Mouse (Mus musculus) heart, embryonic 12.5 days (tissue): ENCODE results near the gene Dyrk3. TPM values are rescaled to one million over a fixed set of nuclear protein-coding genes. Genes with fewer than 3 reads are reported as not detected.
A peak's percentile ranks its signal among the peaks of the same experiment; 100 is the strongest.
"Not testable (repeated sequence)": the region's sequence is repeated elsewhere in the genome, so short reads cannot be mapped to it uniquely, and the experiment has no call there.

Experiments
- ATAC-seq: fragments of 200-750 bp; cut with Nextera tagmentation; 2 replicates; pipeline ENCODE4 v1.8.0; 2017; ENCODE audit warnings: moderate TSS enrichment, moderate library complexity; ENCODE audit not compliant: insufficient number of reproducible peaks, low FRiP score
- H3K27ac ChIP-seq: fragments of 300-500 bp; sonication (generic); 2 replicates; pipeline ENCODE4 v1.5.1; 2016; ENCODE audit warnings: mild to moderate bottlenecking, moderate library complexity; ENCODE audit not compliant: poor library complexity, severe bottlenecking
- H3K27me3 ChIP-seq: fragments of 300-500 bp; sonication (generic); replicated peaks from 2 replicates; pipeline ENCODE4 v1.6.1; 2016; ENCODE audit warnings: mild to moderate bottlenecking, moderate library complexity
- H3K36me3 ChIP-seq: fragments of 300-500 bp; sonication (generic); 2 replicates; pipeline ENCODE4 v1.6.1; 2016; ENCODE audit warnings: mild to moderate bottlenecking, moderate library complexity
- H3K4me1 ChIP-seq: fragments of 300-500 bp; sonication (generic); replicated peaks from 2 replicates; pipeline ENCODE4 v1.6.1; 2016; ENCODE audit warnings: mild to moderate bottlenecking
- H3K4me2 ChIP-seq: fragments of 300-500 bp; sonication (generic); 2 replicates; pipeline ENCODE4 v1.6.1; 2016; ENCODE audit warnings: mild to moderate bottlenecking, moderate library complexity
- H3K4me3 ChIP-seq: fragments of 300-500 bp; sonication (generic); 2 replicates; pipeline ENCODE4 v1.5.1; 2016; ENCODE audit warnings: mild to moderate bottlenecking
- H3K9ac ChIP-seq: fragments of 300-500 bp; sonication (generic); 2 replicates; pipeline ENCODE4 v1.6.1; 2016; ENCODE audit warnings: mild to moderate bottlenecking, moderate library complexity
- H3K9me3 ChIP-seq: fragments of 300-500 bp; sonication (generic); replicated peaks from 2 replicates; pipeline ENCODE4 v1.6.1; 2016; ENCODE audit warnings: mild to moderate bottlenecking, moderate library complexity
- WGBS: fragments of 180-500 bp; shearing (Covaris S2); methylation state at CpG from one replicate; pipeline ENCODE4 v1.1.7; 2016; 5-methylcytosine and 5-hydroxymethylcytosine counted together
- polyA plus RNA-seq: library from polyadenylated mRNA; unstranded; fragments of >200 nt; fragmentation: Nextera tagmentation; extraction: Ambion mirVana; gene quantifications from 2 replicates; pipeline ENCODE4 v1.2.1, GENCODE M21; 2016

Gene Dyrk3
- polyA plus RNA-seq, 1 experiment from 2014 or later, result 6.5 TPM

- H3K9ac ChIP-seq, result no peak overlapping the region
- no peaks in the 10 kb centered on the region for H3K27me3 ChIP-seq
- no peak for ATAC-seq
- H3K27ac ChIP-seq, result no peak overlapping the region
- H3K9me3 ChIP-seq, result no peaks in the 10 kb centered on the region
- peaks cover 8% of the 10 kb centered on the region for H3K4me1 ChIP-seq
- H3K36me3 ChIP-seq, result peaks cover 85% of the 10 kb centered on the region
- no peak overlapping the region for H3K4me3 ChIP-seq
- no peak overlapping the region for H3K4me2 ChIP-seq
- 79% methylated on average over 4 of the region's 4 CpGs for WGBS
Measured at GRCm38 (mm10) chr1:131177249-131177648, 39.1 kb upstream of the Dyrk3 start.

DNA sequence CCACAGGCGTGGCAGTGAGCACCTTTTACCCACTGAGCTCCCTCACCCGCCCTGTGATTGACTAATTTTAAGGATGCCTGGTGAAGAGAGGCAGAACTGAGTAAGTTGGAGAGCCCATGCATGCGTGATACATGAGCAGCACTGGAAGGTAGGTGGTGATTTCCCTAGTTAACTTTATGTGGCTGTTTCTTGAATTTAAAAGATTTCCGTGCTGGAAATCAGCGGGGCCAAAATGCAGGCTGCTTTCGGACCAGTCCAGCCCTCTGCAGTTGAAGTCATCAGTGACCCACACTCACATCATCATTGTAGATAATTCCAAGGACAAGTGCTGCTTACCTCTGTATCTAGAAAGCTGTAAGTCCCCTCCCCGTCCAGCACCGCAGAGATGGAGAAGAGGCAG lies 37.7 kb upstream of the Dyrk3 start:
- ATAC-seq, result no peak
- no peaks in the 10 kb centered on the region for H3K27me3 ChIP-seq
- peaks cover 4% of the 10 kb centered on the region for H3K4me1 ChIP-seq
- H3K27ac ChIP-seq, result no peak overlapping the region
- no peak overlapping the region for H3K4me3 ChIP-seq
- no peak overlapping the region for H3K9ac ChIP-seq
- peaks cover 95% of the 10 kb centered on the region for H3K36me3 ChIP-seq
- no peak overlapping the region for H3K4me2 ChIP-seq
- H3K9me3 ChIP-seq, result no peaks in the 10 kb centered on the region
- WGBS, result 86% methylated on average over 8 of the region's 8 CpGs

DNA sequence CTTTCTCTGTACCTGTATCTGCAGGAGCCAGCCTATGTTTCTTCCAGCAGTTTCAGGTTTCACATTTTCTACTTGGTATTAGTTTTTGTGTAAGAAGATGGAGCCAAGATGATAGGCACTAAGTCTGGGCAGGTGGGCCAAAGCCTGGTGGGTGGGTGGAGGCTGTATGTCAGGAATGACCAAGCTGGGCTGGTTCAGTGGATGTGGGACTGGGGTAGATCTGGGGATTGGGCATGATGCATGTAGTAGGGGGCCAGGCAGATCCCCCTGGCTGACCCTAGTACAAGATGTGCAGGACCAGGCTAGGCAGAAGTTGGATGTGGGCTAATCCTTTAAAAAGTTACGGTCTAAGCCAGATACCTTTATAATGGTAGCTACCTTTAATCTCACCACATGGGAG lies 37.0 kb upstream of the Dyrk3 start:
- 95% methylated on average over 1 of the region's 1 CpGs for WGBS
- H3K36me3 ChIP-seq, result peaks cover 94% of the 10 kb centered on the region
- ATAC-seq, result no peak

GRCm38 (mm10) chr1:131174299-131174861 lies 36.2 kb upstream of the Dyrk3 start:
- no peaks in the 10 kb centered on the region for H3K9me3 ChIP-seq
- no peaks in the 10 kb centered on the region for H3K27me3 ChIP-seq
- H3K27ac ChIP-seq, result no peak overlapping the region
- no peak overlapping the region for H3K9ac ChIP-seq
- no peak for ATAC-seq
- 74% methylated on average over 12 of the region's 12 CpGs for WGBS
- no peak overlapping the region for H3K4me2 ChIP-seq
- peaks cover 4% of the 10 kb centered on the region for H3K4me1 ChIP-seq
- H3K36me3 ChIP-seq, result peaks cover 93% of the 10 kb centered on the region
- H3K4me3 ChIP-seq, result no peak overlapping the region

More for the DNA sequence above, 37.0 kb upstream of the Dyrk3 start:
- Histone ChIP-seq H3K9me3 (no peaks in the 10 kb centered on the region), H3K27ac (no peak overlapping the region), H3K4me3 (no peak overlapping the region), H3K4me2 (no peak overlapping the region), H3K4me1 (peaks cover 4% of the 10 kb centered on the region), H3K27me3 (no peaks in the 10 kb centered on the region), H3K9ac (no peak overlapping the region)

DNA sequence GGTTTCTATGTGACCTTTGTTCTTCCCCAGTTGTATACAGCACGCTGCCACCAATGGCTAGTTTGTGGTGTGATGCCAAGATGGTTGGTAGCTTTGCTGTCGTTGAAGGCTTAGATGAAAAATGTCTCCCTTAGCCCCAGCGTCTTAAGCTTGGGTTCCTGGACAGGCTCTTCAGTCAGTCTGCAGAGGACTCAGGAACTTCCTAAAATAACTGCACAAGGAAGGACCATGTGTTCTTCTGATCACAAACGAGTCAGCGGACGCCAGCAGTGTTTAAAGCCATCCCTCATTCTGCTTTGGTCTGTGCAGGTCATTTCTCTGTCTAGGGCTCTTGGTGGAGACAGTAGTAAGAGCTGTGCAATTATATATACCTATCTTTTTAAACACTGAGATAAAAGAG lies 35.7 kb upstream of the Dyrk3 start:
- H3K4me3 ChIP-seq, result no peak overlapping the region
- H3K36me3 ChIP-seq, result peaks cover 96% of the 10 kb centered on the region

GRCm38 (mm10) chr1:131173001-131173400 lies 34.9 kb upstream of the Dyrk3 start:
- Histone ChIP-seq H3K9me3 (no peaks in the 10 kb centered on the region), H3K36me3 (peaks cover 96% of the 10 kb centered on the region), H3K9ac (no peak overlapping the region), H3K4me2 (no peak overlapping the region), H3K27me3 (no peaks in the 10 kb centered on the region), H3K27ac (no peak overlapping the region), H3K4me1 (peaks cover 4% of the 10 kb centered on the region), H3K4me3 (no peak overlapping the region)
- WGBS, result 75% methylated on average over 7 of the region's 7 CpGs
- ATAC-seq, result no peak

More for the DNA sequence above, 35.7 kb upstream of the Dyrk3 start:
- H3K27ac ChIP-seq, result no peak overlapping the region; the same call in 1 of the 2 replicates
- no peaks in the 10 kb centered on the region for H3K27me3 ChIP-seq
- peaks cover 4% of the 10 kb centered on the region for H3K4me1 ChIP-seq
- no peak for ATAC-seq
- no peak overlapping the region for H3K9ac ChIP-seq
- H3K4me2 ChIP-seq, result no peak overlapping the region
- 59% methylated on average over 6 of the region's 6 CpGs for WGBS
- no peaks in the 10 kb centered on the region for H3K9me3 ChIP-seq

GRCm38 (mm10) chr1:131167612-131168011 lies 29.5 kb upstream of the Dyrk3 start:
- Histone ChIP-seq H3K4me2 (no peak overlapping the region), H3K9ac (no peak overlapping the region), H3K27ac (no peak overlapping the region), H3K4me3 (no peak overlapping the region), H3K4me1 (peaks cover 10% of the 10 kb centered on the region), H3K27me3 (no peaks in the 10 kb centered on the region), H3K9me3 (no peaks in the 10 kb centered on the region), H3K36me3 (peaks cover 93% of the 10 kb centered on the region)
- WGBS, result 90% methylated on average over 10 of the region's 10 CpGs
- ATAC-seq, result no peak

- peak; percentile 41 for ATAC-seq
- 56% methylated on average over 6 of the region's 6 CpGs for WGBS
- peaks cover 10% of the 10 kb centered on the region for H3K4me1 ChIP-seq
- peaks cover 89% of the 10 kb centered on the region for H3K36me3 ChIP-seq
- H3K4me2 ChIP-seq, result no peak overlapping the region
- H3K9me3 ChIP-seq, result no peaks in the 10 kb centered on the region
- H3K27me3 ChIP-seq, result no peaks in the 10 kb centered on the region
- H3K9ac ChIP-seq, result no peak overlapping the region
- peak overlapping the region; percentile 32; the same call in 1 of the 2 replicates for H3K27ac ChIP-seq
- no peak overlapping the region for H3K4me3 ChIP-seq
Measured at GRCm38 (mm10) chr1:131164427-131164826, 26.3 kb upstream of the Dyrk3 start.

DNA sequence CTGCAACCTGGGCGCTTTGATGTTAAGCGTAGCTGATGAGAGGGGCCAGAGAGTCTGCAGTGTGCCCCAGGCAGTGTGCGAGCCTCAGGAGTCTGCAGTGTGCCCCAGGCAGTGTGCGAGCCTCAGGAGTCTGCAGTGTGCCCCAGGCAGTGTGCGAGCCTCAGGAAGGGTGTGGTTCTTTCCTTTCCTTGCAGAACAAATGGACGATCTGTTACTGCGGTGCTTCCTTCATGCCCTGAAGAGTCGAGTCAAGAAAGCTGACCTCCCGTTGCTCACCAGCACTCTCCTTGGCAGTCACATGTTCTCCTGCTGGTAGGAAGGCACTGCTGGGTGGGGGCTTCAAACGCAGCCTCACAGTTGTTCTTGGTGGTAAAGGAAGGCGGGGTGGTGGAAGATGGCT lies 23.0 kb upstream of the Dyrk3 start:
- no peaks in the 10 kb centered on the region for H3K27me3 ChIP-seq
- H3K36me3 ChIP-seq, result peaks cover 77% of the 10 kb centered on the region
- no peak overlapping the region for H3K27ac ChIP-seq
- H3K4me2 ChIP-seq, result no peak overlapping the region
- no peak overlapping the region for H3K4me3 ChIP-seq
- H3K9me3 ChIP-seq, result no peaks in the 10 kb centered on the region
- 76% methylated on average over 11 of the region's 11 CpGs for WGBS
- peaks cover 10% of the 10 kb centered on the region for H3K4me1 ChIP-seq
- ATAC-seq, result no peak
- no peak overlapping the region for H3K9ac ChIP-seq

GRCm38 (mm10) chr1:131159573-131160327 lies 21.6 kb upstream of the Dyrk3 start:
- not testable (repeated sequence) for H3K4me2 ChIP-seq, H3K4me1 ChIP-seq, H3K9ac ChIP-seq, H3K27ac ChIP-seq, H3K4me3 ChIP-seq, H3K27me3 ChIP-seq, ATAC-seq, H3K9me3 ChIP-seq
- 88% methylated on average over 3 of the region's 3 CpGs for WGBS
- peaks cover 64% of the 10 kb centered on the region for H3K36me3 ChIP-seq

DNA sequence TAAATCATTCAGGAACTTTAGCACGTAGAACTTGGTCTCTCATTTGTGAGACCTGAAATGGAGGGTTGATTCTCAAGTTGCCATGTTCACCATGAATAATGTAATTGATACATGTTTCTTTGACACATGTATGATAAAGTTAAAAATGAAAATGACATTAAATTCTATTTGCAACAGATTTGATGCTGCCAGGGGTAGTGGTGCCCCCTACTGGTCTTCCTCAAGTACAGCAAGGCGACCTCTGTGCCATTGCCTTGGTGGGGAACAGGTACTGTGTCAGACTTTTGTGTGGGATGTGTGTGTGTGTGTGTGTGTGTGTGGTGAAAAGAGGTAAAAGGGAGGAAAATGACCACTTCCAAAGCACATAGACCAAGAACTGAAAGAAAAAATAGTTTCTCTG lies 17.3 kb upstream of the Dyrk3 start:
- 48% methylated on average over 2 of the region's 2 CpGs for WGBS

More for the DNA sequence above, 17.3 kb upstream of the Dyrk3 start:
- H3K4me1 ChIP-seq, result peaks cover 8% of the 10 kb centered on the region
- no peak for ATAC-seq
- H3K9ac ChIP-seq, result no peak overlapping the region
- H3K27me3 ChIP-seq, result no peaks in the 10 kb centered on the region
- H3K9me3 ChIP-seq, result no peaks in the 10 kb centered on the region
- no peak overlapping the region for H3K4me2 ChIP-seq
- H3K36me3 ChIP-seq, result peaks cover 28% of the 10 kb centered on the region
- no peak overlapping the region for H3K4me3 ChIP-seq
- H3K27ac ChIP-seq, result no peak overlapping the region
